In the genomic region with DNA sequence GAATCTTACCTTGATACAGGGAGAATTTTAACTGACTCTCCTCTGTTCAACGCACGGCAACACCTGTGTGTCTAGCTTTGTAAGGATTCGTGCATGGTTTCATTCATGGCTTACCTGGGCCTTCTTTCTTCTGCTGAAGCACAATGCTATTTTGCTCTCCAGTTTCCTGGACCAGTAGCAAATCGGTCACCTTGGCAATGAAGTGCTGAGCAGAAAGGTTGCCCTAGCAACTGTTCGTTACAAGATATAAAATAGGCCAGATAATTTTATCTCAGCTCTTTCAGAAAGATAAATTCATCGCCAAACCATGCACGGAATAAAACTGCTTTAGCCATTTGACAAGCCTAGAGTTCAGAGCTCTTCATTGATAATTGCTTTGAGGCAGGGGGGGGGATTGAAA, we compare ENCODE assay signal across 19 mouse cellular contexts.
DNase-seq lines count a peak whose midpoint lies in the region; ATAC-seq and TF ChIP-seq lines count a peak whose summit lies in the region.
"Had no signal": no experiment of that assay in that cellular context is flagged by ENCODE, and none has a peak within 500 bp of the region (broad histone marks: within the 10 kb centered on the region; RNA-seq: fewer than 3 reads in every experiment).

No protein-coding gene starts in this region.

- peak; percentile 69 for ATAC-seq in forebrain, postnatal 0 days
- ATAC-seq in forebrain, embryonic 15.5 days (replicated peaks), result no peak
- no peak for ATAC-seq in midbrain, embryonic 16.5 days
- ATAC-seq in midbrain, embryonic 11.5 days (ENCODE audit: low FRiP score), result no peak
- no peak for ATAC-seq in lung, postnatal 0 days
- ATAC-seq: hindbrain, embryonic 16.5 days had no signal

- TF ChIP-seq EP300 in lung, postnatal 0 days (IDR thresholded peaks at IDR 0.05), result no peak

- 53% methylated on average over 7 of the region's 7 CpGs for WGBS in forebrain, postnatal 0 days
- WGBS in forebrain, embryonic 15.5 days, result 67% methylated on average over 7 of the region's 7 CpGs
- WGBS in midbrain, embryonic 16.5 days, result 68% methylated on average over 7 of the region's 7 CpGs
- 92% methylated on average over 7 of the region's 7 CpGs for WGBS in midbrain, embryonic 11.5 days
- 83% methylated on average over 7 of the region's 7 CpGs for WGBS in lung, postnatal 0 days

- H3K9me3 ChIP-seq in forebrain, postnatal 0 days (ENCODE audit: low read length), result no peaks in the 10 kb centered on the region
- H3K9me3 ChIP-seq in forebrain, embryonic 15.5 days, result no peaks in the 10 kb centered on the region
- no peaks in the 10 kb centered on the region for H3K9me3 ChIP-seq in midbrain, embryonic 16.5 days (replicated peaks; ENCODE audit: control insufficient read depth, low read length, poor library complexity, severe bottlenecking)
- no peaks in the 10 kb centered on the region for H3K9me3 ChIP-seq in midbrain, embryonic 11.5 days (ENCODE audit: control insufficient read depth, low read length)
- H3K9me3 ChIP-seq in lung, postnatal 0 days (ENCODE audit: low read length), result no peaks in the 10 kb centered on the region
- H3K9me3 ChIP-seq: embryonic facial prominence, embryonic 10.5 days; neural tube, embryonic 12.5 days had no signal

- H3K27me3 ChIP-seq in forebrain, postnatal 0 days (ENCODE audit: insufficient read depth, low read length), result no peaks in the 10 kb centered on the region
- no peaks in the 10 kb centered on the region for H3K27me3 ChIP-seq in forebrain, embryonic 15.5 days
- H3K27me3 ChIP-seq in midbrain, embryonic 16.5 days (ENCODE audit: control insufficient read depth, insufficient read depth, low read depth, low read length), result no peaks in the 10 kb centered on the region
- H3K27me3 ChIP-seq in midbrain, embryonic 11.5 days (ENCODE audit: control insufficient read depth, insufficient read depth, low read length), result no peaks in the 10 kb centered on the region
- no peaks in the 10 kb centered on the region for H3K27me3 ChIP-seq in lung, postnatal 0 days (replicated peaks; ENCODE audit: insufficient read depth, low read length)
- H3K27me3 ChIP-seq: neural tube, embryonic 12.5 days had no signal

- TF ChIP-seq CTCF in forebrain, postnatal 0 days (IDR thresholded peaks at IDR 0.05; ENCODE audit: low read depth), result no peak
- TF ChIP-seq CTCF in lung, postnatal 0 days (IDR thresholded peaks at IDR 0.05), result no peak

- H3K27ac ChIP-seq in forebrain, postnatal 0 days (ENCODE audit: low read depth, low read length), result peak overlapping the region; percentile 52; the same call in 1 of the 2 replicates
- no peak overlapping the region for H3K27ac ChIP-seq in forebrain, embryonic 15.5 days (replicated peaks)
- H3K27ac ChIP-seq in midbrain, embryonic 16.5 days (ENCODE audit: low read length), result peak overlapping the region; percentile 67
- H3K27ac ChIP-seq in midbrain, embryonic 11.5 days (ENCODE audit: low read depth, low read length), result no peak overlapping the region
- no peak overlapping the region for H3K27ac ChIP-seq in lung, postnatal 0 days (ENCODE audit: low read length)
- H3K27ac ChIP-seq: embryonic facial prominence, embryonic 10.5 days; neural tube, embryonic 12.5 days had no signal

- H3K4me1 ChIP-seq in forebrain, postnatal 0 days (ENCODE audit: insufficient read depth), result no peaks in the 10 kb centered on the region
- H3K4me1 ChIP-seq in forebrain, embryonic 15.5 days, result no peaks in the 10 kb centered on the region
- H3K4me1 ChIP-seq in midbrain, embryonic 16.5 days (ENCODE audit: control insufficient read depth, insufficient read depth, low read length), result no peaks in the 10 kb centered on the region
- no peaks in the 10 kb centered on the region for H3K4me1 ChIP-seq in midbrain, embryonic 11.5 days (ENCODE audit: control insufficient read depth, insufficient read depth, low read length)
- no peaks in the 10 kb centered on the region for H3K4me1 ChIP-seq in lung, postnatal 0 days (ENCODE audit: insufficient read depth, low read depth, low read length)
- H3K4me1 ChIP-seq: embryonic facial prominence, embryonic 10.5 days; neural tube, embryonic 12.5 days had no signal

- H3K4me2 ChIP-seq in forebrain, postnatal 0 days (ENCODE audit: low read depth), result no peak overlapping the region
- no peak overlapping the region for H3K4me2 ChIP-seq in forebrain, embryonic 15.5 days (replicated peaks)
- no peak overlapping the region for H3K4me2 ChIP-seq in midbrain, embryonic 16.5 days (ENCODE audit: low read length)
- H3K4me2 ChIP-seq in midbrain, embryonic 11.5 days, result no peak overlapping the region
- no peak overlapping the region for H3K4me2 ChIP-seq in lung, postnatal 0 days (replicated peaks; ENCODE audit: low read depth, low read length)
- H3K4me2 ChIP-seq: neural tube, embryonic 12.5 days had no signal

- peak; percentile 47 for DNase-seq in forebrain, postnatal 0 days
- DNase-seq in midbrain, embryonic 11.5 days (ENCODE audit: low spot score, missing footprints), result no peak
- peak; percentile 17 to 58 for DNase-seq in layer of hippocampus, postnatal 14 days (ENCODE audit: low spot score in 2 of 2)
- peak; percentile 68 for DNase-seq in telencephalon, adult 2 months (ENCODE audit: low read depth, low spot score)
- DNase-seq in lung, postnatal 0 days (ENCODE audit: low spot score), result no peak
- no peak for DNase-seq in lung, postnatal 25 days (ENCODE audit: low spot score)
- DNase-seq: adrenal gland, postnatal 14 days; cerebellum, postnatal 25 days; heart, adult 11 months; kidney, adult 8-10 months; lung, postnatal 36 days; spleen, adult 18-20 months; thymus, postnatal 14 days had no signal

- H3K36me3 ChIP-seq in forebrain, postnatal 0 days (ENCODE audit: insufficient read depth), result no peaks in the 10 kb centered on the region
- no peaks in the 10 kb centered on the region for H3K36me3 ChIP-seq in forebrain, embryonic 15.5 days
- no peaks in the 10 kb centered on the region for H3K36me3 ChIP-seq in midbrain, embryonic 16.5 days (ENCODE audit: control insufficient read depth, insufficient read depth, low read length)
- no peaks in the 10 kb centered on the region for H3K36me3 ChIP-seq in midbrain, embryonic 11.5 days (ENCODE audit: control insufficient read depth, insufficient read depth, low read length)
- no peaks in the 10 kb centered on the region for H3K36me3 ChIP-seq in lung, postnatal 0 days (ENCODE audit: insufficient read depth, low read length)
- H3K36me3 ChIP-seq: embryonic facial prominence, embryonic 10.5 days; neural tube, embryonic 12.5 days had no signal

- no peak overlapping the region for H3K4me3 ChIP-seq in forebrain, postnatal 0 days (ENCODE audit: low read depth, low read length)
- H3K4me3 ChIP-seq in forebrain, embryonic 15.5 days, result no peak overlapping the region
- H3K4me3 ChIP-seq in midbrain, embryonic 16.5 days (ENCODE audit: low read depth, low read length), result no peak overlapping the region
- no peak overlapping the region for H3K4me3 ChIP-seq in midbrain, embryonic 11.5 days (ENCODE audit: low read depth, low read length)
- no peak overlapping the region for H3K4me3 ChIP-seq in lung, postnatal 0 days (ENCODE audit: low read depth, low read length)
- H3K4me3 ChIP-seq: embryonic facial prominence, embryonic 10.5 days; erythroblast, embryonic 14.5 days; neural tube, embryonic 12.5 days had no signal

- no peak overlapping the region for H3K9ac ChIP-seq in forebrain, postnatal 0 days
- no peak overlapping the region for H3K9ac ChIP-seq in forebrain, embryonic 15.5 days (replicated peaks)
- H3K9ac ChIP-seq in midbrain, embryonic 16.5 days (ENCODE audit: low read depth, low read length), result no peak overlapping the region
- H3K9ac ChIP-seq in midbrain, embryonic 11.5 days (ENCODE audit: low read length), result no peak overlapping the region
- no peak overlapping the region for H3K9ac ChIP-seq in lung, postnatal 0 days (replicated peaks; ENCODE audit: low read depth)
- H3K9ac ChIP-seq: neural tube, embryonic 12.5 days had no signal

Comparison
In these comparisons a context has a peak if more than half of its experiments do, and no peak if none do; other contexts are left out.
1. H3K27ac ChIP-seq: peak in forebrain, postnatal 0 days (single experiment) and midbrain, embryonic 16.5 days (single experiment); none in forebrain, embryonic 15.5 days (single experiment), midbrain, embryonic 11.5 days (single experiment) and lung, postnatal 0 days (single experiment).
2. DNase-seq: peak in forebrain, postnatal 0 days (single experiment), layer of hippocampus, postnatal 14 days (2 of 2) and telencephalon, adult 2 months (single experiment); none in midbrain, embryonic 11.5 days (single experiment), lung, postnatal 0 days (single experiment) and lung, postnatal 25 days (single experiment).